Mouse (Mus musculus): ENCODE results near the gene Hist1h4k.

The Hist1h4k gene

DNA sequence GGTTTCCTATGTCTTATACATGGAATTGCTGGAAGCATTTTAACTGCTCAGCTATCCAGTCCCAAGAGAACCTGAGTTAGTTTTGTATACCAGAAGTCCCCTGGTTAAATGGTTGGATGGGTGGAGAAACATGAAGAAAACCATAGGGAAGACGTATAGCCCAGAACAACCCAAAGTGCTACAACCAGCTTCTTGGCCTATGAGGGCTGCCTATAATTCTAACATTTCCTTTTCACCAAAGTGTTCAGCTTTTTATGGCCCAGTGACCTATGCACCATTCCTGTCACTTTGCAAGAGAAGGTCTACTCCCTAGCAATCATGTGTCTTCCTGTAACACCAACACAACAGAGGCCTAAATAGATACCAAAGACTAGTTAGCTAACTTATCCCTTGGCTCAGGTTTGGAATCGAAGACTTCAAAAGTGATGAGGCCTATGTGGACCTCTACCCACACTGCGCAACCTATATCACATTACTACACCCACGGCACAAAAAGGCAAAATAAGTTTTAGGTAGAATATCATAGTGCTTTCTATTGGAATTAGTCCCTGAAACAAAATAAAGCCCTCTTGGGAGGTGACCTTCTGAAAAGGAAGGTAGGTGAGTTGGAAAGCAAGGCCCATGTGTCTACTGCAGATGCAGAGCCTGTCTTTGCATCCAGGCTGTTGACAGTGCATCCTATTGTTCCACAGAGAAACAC is 31.8 kb downstream of the Hist1h4k start:
- DNase-seq (ENCODE audit: low spot score): no peak

DNA sequence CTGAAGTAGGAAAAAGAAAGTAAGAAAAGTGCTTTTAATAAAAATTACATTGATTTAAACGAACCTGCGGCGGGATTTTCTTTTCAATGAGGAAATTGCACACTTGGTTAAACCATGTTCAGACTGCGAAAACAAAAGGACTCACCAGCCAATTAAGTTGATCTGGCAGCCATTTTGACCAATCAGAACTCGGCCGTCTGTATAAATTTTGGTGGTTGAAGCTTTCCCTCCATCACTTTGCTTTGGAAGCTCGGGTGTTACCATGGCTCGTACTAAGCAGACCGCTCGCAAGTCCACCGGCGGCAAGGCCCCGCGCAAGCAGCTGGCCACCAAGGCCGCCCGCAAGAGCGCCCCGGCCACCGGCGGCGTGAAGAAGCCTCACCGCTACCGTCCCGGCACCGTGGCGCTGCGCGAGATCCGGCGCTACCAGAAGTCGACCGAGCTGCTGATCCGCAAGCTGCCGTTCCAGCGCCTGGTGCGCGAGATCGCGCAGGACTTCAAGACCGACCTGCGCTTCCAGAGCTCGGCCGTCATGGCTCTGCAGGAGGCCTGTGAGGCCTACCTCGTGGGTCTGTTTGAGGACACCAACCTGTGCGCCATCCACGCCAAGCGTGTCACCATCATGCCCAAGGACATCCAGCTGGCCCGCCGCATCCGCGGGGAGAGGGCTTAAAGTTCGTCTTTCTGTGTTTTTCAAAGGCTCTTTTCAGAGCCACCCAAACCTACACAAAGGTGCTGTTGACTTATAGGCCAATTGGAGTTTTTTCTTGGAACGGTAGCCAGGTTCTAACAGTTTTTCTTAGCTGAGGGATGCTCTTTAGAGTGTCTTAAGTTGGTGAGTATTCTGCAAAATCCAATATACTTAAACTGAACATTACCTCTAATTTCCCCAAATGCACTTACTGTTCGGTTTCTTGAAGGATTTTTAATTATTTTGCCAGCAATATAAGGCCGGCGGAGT is 32.6 kb downstream of the Hist1h4k start, which contains the start of gene Hist1h3h:
TSS of gene Hist1h3h (plus strand) at position 263 of the 961 bp plus-strand sequence.
- peak; percentile 86 for DNase-seq (ENCODE audit: low spot score)

DNA sequence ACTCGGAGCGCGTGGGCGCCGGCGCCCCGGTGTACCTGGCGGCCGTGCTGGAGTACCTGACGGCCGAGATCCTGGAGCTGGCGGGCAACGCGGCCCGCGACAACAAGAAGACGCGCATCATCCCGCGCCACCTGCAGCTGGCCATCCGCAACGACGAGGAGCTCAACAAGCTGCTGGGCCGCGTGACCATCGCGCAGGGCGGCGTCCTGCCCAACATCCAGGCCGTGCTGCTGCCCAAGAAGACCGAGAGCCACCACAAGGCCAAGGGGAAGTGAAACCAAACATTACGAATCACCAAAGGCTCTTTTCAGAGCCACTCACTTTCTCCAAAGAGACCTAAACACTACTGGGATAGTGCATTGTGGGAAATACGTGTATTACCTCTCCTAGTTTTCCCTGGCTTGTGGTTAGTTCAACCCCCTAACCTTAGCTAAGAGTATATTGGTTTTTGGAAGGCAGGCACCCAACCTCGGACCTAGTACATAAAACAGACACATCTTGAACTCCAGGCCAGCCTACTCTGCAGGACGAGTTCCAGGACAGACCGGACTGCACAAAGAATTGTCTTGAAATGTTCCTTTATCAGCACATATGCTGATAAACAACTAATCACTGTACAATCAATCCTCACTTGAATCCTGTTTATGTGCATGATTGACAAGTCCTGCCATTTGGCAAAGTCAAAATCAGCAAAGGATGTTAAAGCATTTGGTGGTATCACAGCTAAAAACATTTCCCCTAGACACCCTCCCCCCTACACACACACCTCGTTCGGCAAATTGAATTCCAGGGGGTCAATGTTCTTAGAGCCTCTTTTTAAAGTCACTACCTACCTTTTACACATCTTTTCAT is 33.5 kb downstream of the Hist1h4k start:
- peak; percentile 59 for DNase-seq (ENCODE audit: low spot score)

DNA sequence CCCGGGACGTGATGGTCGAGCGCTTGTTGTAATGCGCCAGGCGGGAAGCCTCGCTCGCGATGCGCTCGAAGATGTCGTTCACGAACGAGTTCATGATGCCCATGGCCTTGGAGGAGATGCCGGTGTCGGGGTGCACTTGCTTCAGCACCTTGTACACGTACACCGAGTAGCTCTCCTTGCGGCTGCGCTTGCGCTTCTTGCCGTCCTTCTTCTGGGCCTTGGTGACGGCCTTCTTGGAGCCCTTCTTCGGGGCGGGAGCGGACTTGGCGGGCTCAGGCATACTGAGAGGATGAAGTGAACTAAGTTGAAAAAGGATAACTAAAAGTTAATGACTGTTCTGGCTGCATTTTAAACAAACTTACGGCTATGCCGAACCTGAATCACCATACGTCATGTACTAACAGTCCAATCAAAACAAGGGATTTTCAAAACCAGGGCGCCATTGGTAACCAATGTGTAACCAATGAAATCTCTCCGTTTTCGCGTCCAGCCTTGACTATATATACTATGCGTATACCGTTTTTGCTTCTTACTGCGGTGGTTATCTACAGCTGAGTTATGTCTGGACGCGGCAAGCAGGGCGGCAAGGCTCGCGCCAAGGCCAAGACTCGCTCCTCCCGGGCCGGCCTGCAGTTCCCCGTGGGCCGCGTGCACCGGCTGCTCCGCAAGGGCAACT is 34.3 kb downstream of the Hist1h4k start, which contains the start of the genes Hist1h2bl and Hist1h2ai:
TSS of gene Hist1h2bl (minus strand) at position 280 of the 676 bp plus-strand sequence.
TSS of gene Hist1h2ai (plus strand) at position 559 of the 676 bp plus-strand sequence.
- peak; percentile 84 for DNase-seq (ENCODE audit: low spot score)

DNA sequence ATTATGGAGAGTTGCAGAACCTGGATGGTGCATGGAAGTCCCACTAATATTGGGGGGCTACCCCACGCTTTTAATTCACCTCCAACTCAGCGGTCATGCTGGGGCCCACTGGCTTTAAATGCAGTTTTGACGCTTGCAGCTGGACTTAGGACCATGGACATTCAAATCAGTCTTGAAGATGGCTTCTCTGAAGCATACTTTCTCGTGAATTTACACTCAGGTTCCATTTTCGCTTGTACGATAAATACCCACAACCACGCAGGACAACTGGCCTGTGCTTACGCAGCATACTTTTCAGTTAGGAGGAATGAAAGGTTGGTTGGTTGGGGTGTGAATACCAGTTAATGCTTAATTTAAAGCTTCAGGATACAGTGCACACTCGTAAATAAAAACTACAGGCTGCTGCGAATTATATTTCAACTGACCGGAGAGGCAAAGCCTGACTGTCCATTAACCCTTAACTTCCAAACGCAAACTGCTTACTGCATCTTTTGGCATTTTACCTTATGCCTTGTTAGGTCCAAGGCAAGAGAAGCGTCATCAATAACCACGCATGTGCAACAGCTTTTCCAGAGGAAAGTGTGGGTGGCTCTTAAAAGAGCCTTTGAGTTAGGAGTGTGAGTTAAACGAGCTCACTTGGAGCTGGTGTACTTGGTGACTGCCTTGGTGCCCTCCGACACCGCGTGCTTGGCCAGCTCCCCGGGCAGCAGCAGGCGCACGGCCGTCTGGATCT is 35.0 kb downstream of the Hist1h4k start:
- peak; percentile 32 for DNase-seq (ENCODE audit: low spot score)

DNA sequence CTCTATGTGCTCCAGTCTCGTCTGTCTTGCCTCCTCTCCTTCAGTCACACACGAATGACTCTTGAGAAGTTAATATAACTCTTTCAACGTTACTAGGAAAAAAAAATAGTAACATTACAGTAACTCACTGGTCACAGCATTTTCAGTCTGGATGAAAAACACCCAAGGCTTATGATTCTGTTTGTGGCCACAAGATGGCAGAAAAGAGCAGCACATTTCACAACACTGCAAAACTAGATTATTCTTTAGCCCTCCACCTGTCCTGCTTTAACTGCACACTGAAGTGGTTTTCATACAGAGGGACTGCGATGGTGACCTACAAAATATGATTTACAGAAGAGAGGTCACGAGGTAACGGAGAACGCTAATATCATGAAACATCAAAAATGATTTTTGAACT is 35.6 kb downstream of the Hist1h4k start:
- DNase-seq (ENCODE audit: low spot score): peak; percentile 62

DNA sequence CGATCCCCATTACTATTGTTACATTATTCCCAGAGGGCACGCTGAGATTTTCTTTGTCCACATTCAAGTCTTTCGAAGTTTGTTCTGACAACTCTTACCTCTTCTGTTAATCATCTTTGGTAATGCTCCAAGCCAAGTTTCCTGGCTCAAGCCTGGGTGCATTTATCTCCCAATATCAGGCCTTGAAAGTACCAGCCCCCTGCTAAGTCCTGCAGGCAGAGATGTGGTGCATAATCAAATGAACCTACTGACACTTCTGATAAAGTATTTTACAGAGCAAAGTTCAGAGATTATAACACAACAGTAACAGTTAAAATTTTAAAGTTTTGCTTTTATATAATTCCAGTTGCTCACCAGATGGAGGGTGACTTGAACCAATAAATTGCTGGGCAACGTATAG is 38.6 kb downstream of the Hist1h4k start:
- no peak for DNase-seq (ENCODE audit: low spot score)

DNA sequence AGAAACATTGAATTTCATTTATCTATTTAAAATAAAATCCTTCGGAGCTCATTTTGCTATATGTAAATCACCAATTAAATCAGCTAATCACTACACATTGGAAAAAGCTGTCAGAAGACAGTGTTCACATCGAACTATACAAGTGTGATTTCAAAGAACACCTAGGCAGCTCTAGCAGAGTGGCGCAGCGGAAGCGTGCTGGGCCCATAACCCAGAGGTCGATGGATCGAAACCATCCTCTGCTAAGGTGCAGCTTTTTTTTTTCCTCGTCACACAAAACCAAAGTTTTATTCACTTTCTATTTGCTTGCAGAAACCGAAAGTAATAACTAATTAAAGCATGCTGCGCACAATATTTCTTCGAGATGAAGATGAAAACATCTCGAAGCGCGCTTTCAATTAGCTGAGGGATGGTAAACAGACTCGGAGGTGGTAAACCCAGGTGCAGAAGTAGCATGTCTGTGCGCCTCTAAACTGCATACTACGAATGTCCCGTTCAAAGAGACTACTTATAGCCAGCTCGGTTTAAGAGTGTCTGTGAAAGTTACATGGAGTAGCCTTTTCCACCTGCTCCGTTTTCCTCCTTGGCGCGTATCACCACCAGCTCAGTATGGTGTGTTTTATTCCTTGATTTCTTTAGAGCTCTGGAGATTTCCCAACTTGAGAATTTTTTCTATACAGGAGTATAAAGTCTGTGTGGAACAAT is 39.3 kb downstream of the Hist1h4k start:
- peak; percentile 77 for DNase-seq (ENCODE audit: low spot score)

DNA sequence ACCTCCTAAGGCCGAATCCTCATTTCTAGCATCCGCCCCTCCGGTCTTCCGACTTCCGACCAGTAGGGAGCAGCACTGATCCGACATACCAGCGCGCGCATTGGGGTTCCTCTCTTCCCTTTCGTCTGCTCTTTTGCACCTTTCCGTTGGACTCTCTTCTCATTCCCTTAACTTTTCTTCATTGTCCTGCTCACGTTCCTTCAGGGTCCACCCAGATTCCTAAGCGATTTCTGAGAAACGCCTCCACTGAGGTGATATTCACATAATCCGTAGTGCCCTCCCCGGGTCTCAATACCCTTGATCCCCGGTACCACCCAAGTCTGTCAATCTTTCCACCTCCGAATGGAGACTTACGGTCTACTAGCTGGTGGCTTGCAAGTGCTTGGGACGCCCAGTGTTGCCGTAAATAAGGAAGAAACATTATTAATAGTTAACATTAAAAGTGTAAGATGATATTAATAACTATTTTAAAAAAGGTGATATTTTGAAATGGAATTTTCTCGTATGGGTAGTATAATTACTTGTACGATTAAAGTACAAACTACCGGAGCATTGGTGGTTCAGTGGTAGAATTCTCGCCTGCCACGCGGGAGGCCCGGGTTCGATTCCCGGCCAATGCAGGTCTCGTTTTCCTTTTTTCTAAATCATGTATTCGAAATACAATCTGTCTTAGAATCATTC is 40.1 kb downstream of the Hist1h4k start:
- DNase-seq (ENCODE audit: low spot score): peak; percentile 85

DNA sequence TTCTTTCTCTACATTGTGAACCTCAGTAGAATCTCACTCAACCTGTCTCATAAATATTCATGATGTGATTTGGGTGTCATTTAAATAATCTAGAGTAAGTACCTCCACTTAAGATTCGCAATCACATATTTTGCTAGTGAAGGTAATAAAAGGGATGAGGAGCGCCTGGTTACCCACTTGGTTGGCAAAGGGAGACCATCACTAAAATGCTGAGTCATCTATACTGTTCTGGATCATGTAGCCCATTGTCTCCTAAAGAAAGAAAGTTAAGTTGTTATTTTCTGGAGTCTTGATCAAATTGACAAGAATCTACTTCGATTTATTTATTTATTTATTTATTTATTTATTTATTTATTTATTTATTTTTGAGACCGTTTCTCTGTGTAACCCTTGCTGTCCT is 43.6 kb downstream of the Hist1h4k start:
- DNase-seq (ENCODE audit: low spot score): no peak
